ENCODE assay signal across 8 mouse cellular contexts in genomic region chr14:20546415-20546814, GRCm38 (mm10). TPM values are rescaled to one million over a fixed set of nuclear protein-coding genes. Genes with fewer than 3 reads are reported as not detected.
DNase-seq lines count a peak whose midpoint lies in the region; ATAC-seq and TF ChIP-seq lines count a peak whose summit lies in the region.

Gene Ppp3cb (minus strand): TSS chr14:20546573.

- no peaks in the 10 kb centered on the region for H3K4me1 ChIP-seq in ES-Bruce4 (ENCODE audit: control insufficient read depth, insufficient read depth, low read length)
- H3K4me1 ChIP-seq in forebrain, embryonic 10.5 days = peaks cover 17% of the 10 kb centered on the region
- H3K4me1 ChIP-seq in heart, postnatal 0 days (ENCODE audit: control insufficient read depth, insufficient read depth) = peaks cover 5% of the 10 kb centered on the region; the same call in 1 of the 2 replicates
- H3K4me1 ChIP-seq in neural tube, embryonic 15.5 days = peaks cover 18% of the 10 kb centered on the region

- no peaks in the 10 kb centered on the region for H3K27me3 ChIP-seq in ES-Bruce4 (ENCODE audit: control insufficient read depth, insufficient read depth, low read length, poor library complexity, severe bottlenecking)
- no peaks in the 10 kb centered on the region for H3K27me3 ChIP-seq in forebrain, embryonic 10.5 days (ENCODE audit: poor library complexity, severe bottlenecking)
- no peaks in the 10 kb centered on the region for H3K27me3 ChIP-seq in heart, postnatal 0 days (ENCODE audit: control insufficient read depth, insufficient read depth, low read length)
- no peaks in the 10 kb centered on the region for H3K27me3 ChIP-seq in neural tube, embryonic 15.5 days (replicated peaks)

- DNase-seq in c-Kit-positive CD71-negative TER-119-negative erythroid progenitor cells, embryonic 14.5 days (ENCODE audit: low read depth) = peak; percentile 87
- peak; percentile 93 for DNase-seq in forebrain, embryonic 10.5 days (ENCODE audit: extremely low spot score, low spot score)
- peak; percentile 92 for DNase-seq in heart, postnatal 0 days (ENCODE audit: low spot score)
- peak; percentile 76 for DNase-seq in layer of hippocampus, adult 11-12 months (ENCODE audit: low spot score)
- DNase-seq in lung, adult 18-20 months = peak; percentile 83 to 85
- DNase-seq in thymus, adult 18-20 months = peak; percentile 59 to 74

- H3K36me3 ChIP-seq in ES-Bruce4 (ENCODE audit: control insufficient read depth, insufficient read depth, low read length, poor library complexity, severe bottlenecking) = peaks cover 10% of the 10 kb centered on the region
- peaks cover 49% of the 10 kb centered on the region for H3K36me3 ChIP-seq in forebrain, embryonic 10.5 days (replicated peaks)
- peaks cover 34% of the 10 kb centered on the region for H3K36me3 ChIP-seq in heart, postnatal 0 days (replicated peaks; ENCODE audit: control insufficient read depth, insufficient read depth, low read length)
- H3K36me3 ChIP-seq in neural tube, embryonic 15.5 days = peaks cover 30% of the 10 kb centered on the region

- peak within 1 kb of the TSS; percentile 77 for H3K4me3 ChIP-seq in ES-Bruce4 (ENCODE audit: low read depth, low read length)
- H3K4me3 ChIP-seq in forebrain, embryonic 10.5 days = peak within 1 kb of the TSS; percentile 86
- H3K4me3 ChIP-seq in heart, postnatal 0 days (ENCODE audit: low read depth, low read length) = peak within 1 kb of the TSS; percentile 65
- peak within 1 kb of the TSS; percentile 92 for H3K4me3 ChIP-seq in neural tube, embryonic 15.5 days (replicated peaks)

- H3K9ac ChIP-seq in ES-Bruce4 (ENCODE audit: low read depth, poor library complexity, severe bottlenecking) = peak within 1 kb of the TSS; percentile 84
- H3K9ac ChIP-seq in heart, postnatal 0 days (replicated peaks; ENCODE audit: low read depth, low read length) = peak within 1 kb of the TSS; percentile 95
- H3K9ac ChIP-seq in neural tube, embryonic 15.5 days (replicated peaks) = peak within 1 kb of the TSS; percentile 94

- no peak for TF ChIP-seq CTCF in ES-Bruce4 (IDR thresholded peaks at IDR 0.05; ENCODE audit: low read depth, low read length)
- no peak for TF ChIP-seq CTCF in heart, postnatal 0 days (IDR thresholded peaks at IDR 0.05; ENCODE audit: low read depth)

- WGBS in forebrain, embryonic 10.5 days = under 1% methylated on average over 29 of the region's 29 CpGs
- 0% methylated on average over 25 of the region's 29 CpGs for WGBS in heart, postnatal 0 days
- WGBS in neural tube, embryonic 15.5 days = 0% methylated on average over 12 of the region's 29 CpGs

- peak within 1 kb of the TSS; percentile 65 for H3K4me2 ChIP-seq in heart, postnatal 0 days (ENCODE audit: low read depth, low read length)
- H3K4me2 ChIP-seq in neural tube, embryonic 15.5 days = peak within 1 kb of the TSS; percentile 56

- peak within 1 kb of the TSS; percentile 91 for H3K27ac ChIP-seq in ES-Bruce4 (ENCODE audit: insufficient read depth, low read length)
- H3K27ac ChIP-seq in forebrain, embryonic 10.5 days = peak within 1 kb of the TSS; percentile 99
- peak within 1 kb of the TSS; percentile 99 for H3K27ac ChIP-seq in heart, postnatal 0 days (ENCODE audit: low read depth)
- H3K27ac ChIP-seq in neural tube, embryonic 15.5 days (replicated peaks) = peak within 1 kb of the TSS; percentile 97

- TF ChIP-seq POLR2A in ES-Bruce4 (IDR thresholded peaks at IDR 0.05; ENCODE audit: insufficient read depth, low read length) = no peak

- no peaks in the 10 kb centered on the region for H3K9me3 ChIP-seq in ES-Bruce4 (replicated peaks; ENCODE audit: control insufficient read depth, insufficient read depth, low read length, poor library complexity, severe bottlenecking)
- H3K9me3 ChIP-seq in forebrain, embryonic 10.5 days = no peaks in the 10 kb centered on the region
- H3K9me3 ChIP-seq in heart, postnatal 0 days (replicated peaks; ENCODE audit: control insufficient read depth, low read length) = no peaks in the 10 kb centered on the region
- no peaks in the 10 kb centered on the region for H3K9me3 ChIP-seq in neural tube, embryonic 15.5 days (replicated peaks)

- ATAC-seq in heart, postnatal 0 days (ENCODE audit: insufficient read depth, low read depth) = peak; percentile 88
- ATAC-seq in neural tube, embryonic 15.5 days (ENCODE audit: low FRiP score) = peak; percentile 96

- TF ChIP-seq EP300 in ES-Bruce4 (IDR thresholded peaks at IDR 0.05; ENCODE audit: insufficient read depth, low read depth, low read length) = no peak
- no peak for TF ChIP-seq EP300 in heart, postnatal 0 days (IDR thresholded peaks at IDR 0.05; ENCODE audit: low read depth)

RNA-seq across cellular contexts. Expression of gene Ppp3cb, which starts in this region (rescaled TPM):
- 105 and 118 TPM in 2 replicates for polyA plus RNA-seq in ES-Bruce4 (2011; ENCODE audit: insufficient read depth, insufficient read length, low read depth, missing spikeins)
- 44.7 and 48.5 TPM in 2 replicates for polyA plus RNA-seq in forebrain, embryonic 10.5 days (2016; fragmentation: Nextera tagmentation; extraction: Ambion mirVana)
- 22.7 and 27.1 TPM in 2 replicates for total RNA-seq in heart, postnatal 0 days (2014; rRNA removed; ENCODE audit: low replicate concordance)
- polyA plus RNA-seq in heart, postnatal 0 days (2015; fragmentation: Nextera tagmentation; extraction: Ambion mirVana) = 23.2 and 25.5 TPM in 2 replicates
- polyA plus RNA-seq in neural tube, embryonic 15.5 days (2015; fragmentation: Nextera tagmentation; extraction: Ambion mirVana) = 79.9 and 89.5 TPM in 2 replicates

Comparison
In these comparisons a context has a peak if more than half of its experiments do, and no peak if none do; other contexts are left out.
1. Peak in every context shown above with its lines: DNase-seq, ATAC-seq, H3K4me3 ChIP-seq and H3K27ac ChIP-seq.